Mouse (Mus musculus): Measurements from ENCODE around the gene Ogfod1. TPM values are rescaled to one million over a fixed set of nuclear protein-coding genes. Genes with fewer than 3 reads are reported as not detected.
A peak's percentile ranks its signal among the peaks of the same experiment; 100 is the strongest.
"Not testable (repeated sequence)": the region's sequence is repeated elsewhere in the genome, so short reads cannot be mapped to it uniquely, and the experiment has no call there.

Gene Ogfod1
- polyA plus RNA-seq, 1 experiment from 2014 or later = 16.9 TPM

DNA sequence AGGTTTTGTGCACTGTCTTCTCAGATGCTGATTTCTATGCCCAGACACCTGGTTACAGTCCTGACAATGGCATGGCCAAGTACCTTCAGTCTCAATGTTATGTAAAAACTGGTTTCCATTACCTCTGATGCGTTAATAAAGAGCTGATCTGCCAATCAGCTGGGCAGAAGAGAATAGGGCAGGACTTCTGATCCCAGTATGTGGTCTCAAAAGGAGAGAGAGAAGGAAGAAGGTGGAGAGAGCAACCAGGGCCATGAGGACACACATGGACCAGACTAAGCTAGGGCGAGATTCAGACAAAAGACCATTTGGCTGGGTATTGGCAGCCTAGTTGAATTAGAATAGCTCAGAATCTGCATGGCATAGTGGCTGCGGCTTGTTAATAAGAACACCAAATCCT, 3.4 kb upstream of the Ogfod1 start:
- H3K4me3 ChIP-seq = no peak overlapping the region
- no peaks in the 10 kb centered on the region for H3K27me3 ChIP-seq
- H3K9ac ChIP-seq = 0 out of 2 replicates have a peak overlapping the region, but pooled peaks have one; percentile 49
- peaks cover 26% of the 10 kb centered on the region for H3K36me3 ChIP-seq
- peaks cover 37% of the 10 kb centered on the region for H3K4me1 ChIP-seq (replicated peaks)
- no peaks in the 10 kb centered on the region for H3K9me3 ChIP-seq
- H3K27ac ChIP-seq = no peak overlapping the region
- ATAC-seq (ENCODE audit: low FRiP score) = no peak
- H3K4me2 ChIP-seq = no peak overlapping the region
- WGBS = 39% methylated on average over 3 of the region's 3 CpGs

DNA sequence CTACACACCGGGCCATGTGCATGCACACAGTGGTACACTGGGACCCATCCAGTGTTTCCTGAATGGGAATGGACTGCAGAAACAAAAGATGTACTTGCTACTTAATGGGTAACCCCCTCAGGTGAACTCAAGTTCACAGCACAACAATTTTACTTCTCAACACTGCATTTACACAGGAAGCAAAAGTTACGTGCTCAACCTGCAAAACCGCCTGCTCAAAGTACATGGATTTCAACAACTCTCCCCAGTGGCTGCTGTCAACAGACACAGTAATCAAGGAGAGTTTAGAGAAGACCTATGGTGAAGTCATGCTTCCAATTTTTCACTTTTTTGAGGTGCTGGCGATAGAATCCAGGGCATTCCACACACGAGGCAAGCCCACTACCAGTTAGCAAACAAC, 1.8 kb upstream of the Ogfod1 start:
- H3K36me3 ChIP-seq = peaks cover 13% of the 10 kb centered on the region
- H3K4me1 ChIP-seq (replicated peaks) = peaks cover 39% of the 10 kb centered on the region
- H3K9me3 ChIP-seq = no peaks in the 10 kb centered on the region
- no peak overlapping the region for H3K27ac ChIP-seq
- no peak for ATAC-seq (ENCODE audit: low FRiP score)
- H3K4me2 ChIP-seq = peak overlapping the region; percentile 92
- peak overlapping the region; percentile 63 for H3K9ac ChIP-seq
- 69% methylated on average over 5 of the region's 5 CpGs for WGBS
- H3K27me3 ChIP-seq = no peaks in the 10 kb centered on the region
- peak overlapping the region; percentile 81; the same call in 1 of the 2 replicates for H3K4me3 ChIP-seq

DNA sequence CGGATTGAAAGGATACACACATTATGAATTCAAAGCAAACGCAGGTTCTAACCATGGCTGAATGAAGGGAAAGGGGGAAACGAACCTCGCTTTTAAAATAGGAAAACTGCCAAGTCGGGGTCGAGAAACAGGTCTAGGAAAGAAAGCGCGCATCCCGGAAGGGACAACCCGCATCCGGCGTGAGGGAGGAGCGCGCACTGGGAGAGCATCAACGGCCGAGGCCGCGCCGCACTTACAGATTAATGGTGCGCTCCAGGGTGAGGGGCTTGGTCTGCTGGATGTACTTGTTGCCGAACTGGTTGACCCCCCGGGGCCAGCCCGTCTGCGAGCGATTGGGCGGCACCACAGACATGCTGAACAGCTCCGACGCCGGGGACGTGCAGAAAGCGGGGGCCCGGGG, 457 bp upstream of the Ogfod1 start:
- Histone ChIP-seq H3K4me1 (replicated peaks) (peaks cover 39% of the 10 kb centered on the region), H3K27ac (peak overlapping the region; percentile 80), H3K4me2 (peak overlapping the region; percentile 92), H3K4me3 (peak overlapping the region; percentile 81), H3K9ac (peak overlapping the region; percentile 80)
- H3K27me3 ChIP-seq, H3K9me3 ChIP-seq, H3K36me3 ChIP-seq: not testable (repeated sequence)
- ATAC-seq (ENCODE audit: low FRiP score) = peak; percentile 91
- under 1% methylated on average over 22 of the region's 32 CpGs for WGBS

DNA sequence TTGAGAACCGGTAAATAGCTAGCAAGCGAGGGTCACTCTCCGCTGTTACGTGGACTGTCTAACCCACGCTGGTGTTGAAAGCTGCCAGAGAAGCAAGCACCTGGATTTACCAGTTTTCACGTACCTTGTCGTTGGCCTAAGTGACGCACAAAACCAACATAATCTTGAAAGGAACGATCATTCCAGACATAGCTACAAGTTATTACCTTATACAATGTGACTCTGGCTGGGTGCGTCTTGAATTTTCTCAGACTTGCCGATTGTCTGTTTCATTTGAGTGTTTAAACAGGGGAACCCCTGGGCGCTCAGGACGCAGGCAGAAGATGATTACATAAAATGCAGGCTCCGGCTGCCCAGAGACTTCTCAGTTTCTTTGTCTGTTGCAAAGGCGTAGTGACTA, 808 bp downstream of the Ogfod1 start:
- H3K4me3 ChIP-seq = peak overlapping the region; percentile 81
- H3K9me3 ChIP-seq = no peaks in the 10 kb centered on the region
- H3K4me1 ChIP-seq (replicated peaks) = peaks cover 39% of the 10 kb centered on the region
- peak overlapping the region; percentile 83 for H3K9ac ChIP-seq
- no peak for ATAC-seq (ENCODE audit: low FRiP score)
- 12% methylated on average over 15 of the region's 15 CpGs for WGBS
- no peaks in the 10 kb centered on the region for H3K27me3 ChIP-seq
- H3K27ac ChIP-seq = 0 out of 2 replicates have a peak overlapping the region, but pooled peaks have one; percentile 69
- H3K4me2 ChIP-seq = peak overlapping the region; percentile 78
- H3K36me3 ChIP-seq = peaks cover 8% of the 10 kb centered on the region; the same call in 1 of the 2 replicates

DNA sequence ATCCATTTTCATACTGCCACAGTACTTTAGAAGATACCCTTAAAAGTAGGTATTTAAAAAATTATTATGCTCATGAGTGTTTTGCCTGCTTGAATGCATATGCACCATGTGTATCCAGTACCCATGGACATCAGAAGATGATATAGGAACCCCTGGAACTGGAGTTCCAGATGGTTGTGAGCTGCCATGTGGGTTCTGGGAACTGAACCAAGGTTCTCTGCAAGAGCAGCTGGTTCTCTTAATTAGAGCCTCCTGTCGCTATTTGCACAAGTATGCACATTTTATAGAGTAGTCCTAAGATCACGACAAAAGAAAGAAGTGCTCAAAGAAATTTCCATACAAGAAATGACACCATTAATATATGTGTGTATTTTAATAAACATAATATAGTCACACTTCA, 10.8 kb downstream of the Ogfod1 start:
- H3K4me3 ChIP-seq = no peak overlapping the region
- H3K27ac ChIP-seq = no peak overlapping the region
- no peaks in the 10 kb centered on the region for H3K27me3 ChIP-seq
- H3K9me3 ChIP-seq = no peaks in the 10 kb centered on the region
- H3K4me1 ChIP-seq (replicated peaks) = no peaks in the 10 kb centered on the region
- no peak overlapping the region for H3K9ac ChIP-seq
- no peak for ATAC-seq (ENCODE audit: low FRiP score)
- peaks cover 31% of the 10 kb centered on the region for H3K36me3 ChIP-seq
- WGBS = 86% methylated on average over 2 of the region's 2 CpGs
- no peak overlapping the region for H3K4me2 ChIP-seq

DNA sequence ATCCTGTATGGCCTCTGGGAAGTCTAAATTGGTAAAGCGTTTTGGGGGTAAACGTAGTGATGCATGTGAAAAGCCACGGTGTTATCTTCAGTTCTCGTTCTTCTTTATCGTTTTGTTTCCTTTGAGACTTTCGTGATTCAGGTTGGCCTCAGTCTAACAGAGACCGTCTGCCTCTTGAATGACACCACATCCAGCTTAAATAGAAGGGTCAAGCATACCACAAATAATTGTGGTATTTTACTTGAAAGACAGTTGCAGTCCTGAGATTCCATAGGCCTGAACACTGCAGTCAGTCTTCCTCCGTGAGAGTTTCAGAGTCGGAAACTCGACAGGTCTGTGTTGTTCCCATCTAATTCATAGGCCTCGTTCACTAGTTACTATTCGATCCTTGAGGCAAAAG, 15.7 kb downstream of the Ogfod1 start:
- Histone ChIP-seq H3K4me1 (replicated peaks) (no peaks in the 10 kb centered on the region), H3K9ac (no peak overlapping the region), H3K27me3 (no peaks in the 10 kb centered on the region), H3K9me3 (no peaks in the 10 kb centered on the region), H3K4me2 (no peak overlapping the region), H3K4me3 (no peak overlapping the region), H3K27ac (no peak overlapping the region), H3K36me3 (peaks cover 65% of the 10 kb centered on the region)
- WGBS = 91% methylated on average over 12 of the region's 12 CpGs
- no peak for ATAC-seq (ENCODE audit: low FRiP score)

DNA sequence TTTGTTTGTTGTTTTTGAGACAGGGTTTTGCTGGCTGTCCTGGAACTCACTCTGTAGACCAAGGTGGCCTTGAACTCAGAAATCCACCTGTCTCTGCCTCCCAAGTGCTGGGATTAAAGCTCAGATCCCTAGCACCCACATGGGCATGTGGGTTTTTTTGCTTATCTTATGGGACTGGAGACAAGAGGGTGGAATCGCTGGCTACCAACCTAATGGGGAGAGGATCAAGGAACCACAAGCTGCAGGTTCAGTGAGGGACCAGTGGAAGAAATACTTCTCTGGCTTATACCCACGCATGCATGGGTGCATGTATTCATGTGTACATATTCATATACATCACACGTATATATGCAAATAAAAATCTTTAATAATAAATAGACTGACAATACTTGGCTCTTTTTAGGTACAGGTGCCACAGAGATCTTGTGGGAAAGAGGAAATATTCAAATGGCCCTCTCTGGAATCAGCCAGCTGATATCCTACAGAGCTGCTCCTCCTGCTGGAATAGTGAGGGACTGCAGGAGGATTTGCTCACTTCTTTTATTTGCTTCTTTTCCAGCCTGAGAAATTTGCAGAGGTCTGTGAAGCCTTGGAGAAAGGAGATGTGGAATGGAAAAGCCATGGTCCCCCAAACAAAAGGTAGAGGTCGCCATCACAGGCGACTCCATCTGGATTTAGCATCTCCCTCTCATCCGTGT, 20.3 kb downstream of the Ogfod1 start:
- peaks cover 83% of the 10 kb centered on the region for H3K36me3 ChIP-seq
- no peaks in the 10 kb centered on the region for H3K9me3 ChIP-seq
- H3K9ac ChIP-seq = no peak overlapping the region
- WGBS = 59% methylated on average over 6 of the region's 6 CpGs
- H3K4me1 ChIP-seq (replicated peaks) = no peaks in the 10 kb centered on the region
- H3K27me3 ChIP-seq = no peaks in the 10 kb centered on the region
- no peak overlapping the region for H3K27ac ChIP-seq
- no peak for ATAC-seq (ENCODE audit: low FRiP score)
- H3K4me2 ChIP-seq = no peak overlapping the region
- no peak overlapping the region for H3K4me3 ChIP-seq

DNA sequence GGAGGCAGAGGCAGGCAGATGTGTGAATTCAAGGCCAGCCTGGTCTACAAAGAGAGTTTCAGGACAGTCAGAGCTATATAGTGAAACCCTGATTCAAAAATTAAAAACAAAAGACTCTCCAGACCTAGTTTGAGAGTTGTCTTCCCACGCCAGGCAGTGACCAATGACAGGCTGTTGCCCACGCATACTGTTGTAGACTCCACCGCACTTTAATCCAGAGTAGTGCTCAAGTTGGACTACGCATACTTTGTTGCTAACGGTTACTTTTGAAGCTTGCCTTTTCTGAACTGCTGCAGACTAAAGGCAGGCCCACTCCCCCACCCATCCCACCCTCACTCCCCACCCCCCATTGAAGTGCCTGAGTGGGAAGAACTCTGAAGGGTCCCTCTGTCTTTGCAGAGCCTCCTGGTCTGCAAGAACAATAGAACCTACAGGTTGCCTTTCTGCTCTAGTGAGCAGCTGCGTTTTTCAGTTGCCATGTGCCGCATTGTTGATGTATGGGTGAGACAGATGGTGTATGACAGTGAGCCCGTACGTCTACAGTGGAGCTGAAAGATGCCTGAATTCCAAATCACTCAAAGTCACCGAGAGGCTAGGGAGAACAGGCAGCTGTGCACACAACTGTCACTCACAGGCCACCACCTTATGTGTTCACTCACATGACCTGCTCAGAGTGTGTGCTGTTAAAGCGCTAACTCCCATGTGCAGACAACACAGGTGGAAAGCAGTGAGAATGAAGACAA, 29.3 kb downstream of the Ogfod1 start:
- 20% methylated on average over 11 of the region's 11 CpGs for WGBS
- no peaks in the 10 kb centered on the region for H3K27me3 ChIP-seq
- no peak overlapping the region for H3K4me2 ChIP-seq
- H3K36me3 ChIP-seq = peaks cover 67% of the 10 kb centered on the region
- H3K9ac ChIP-seq = no peak overlapping the region
- ATAC-seq (ENCODE audit: low FRiP score) = peak; percentile 85
- H3K27ac ChIP-seq = peak overlapping the region; percentile 26; the same call in 1 of the 2 replicates
- no peaks in the 10 kb centered on the region for H3K9me3 ChIP-seq
- H3K4me1 ChIP-seq (replicated peaks) = peaks cover 9% of the 10 kb centered on the region
- H3K4me3 ChIP-seq = no peak overlapping the region

DNA sequence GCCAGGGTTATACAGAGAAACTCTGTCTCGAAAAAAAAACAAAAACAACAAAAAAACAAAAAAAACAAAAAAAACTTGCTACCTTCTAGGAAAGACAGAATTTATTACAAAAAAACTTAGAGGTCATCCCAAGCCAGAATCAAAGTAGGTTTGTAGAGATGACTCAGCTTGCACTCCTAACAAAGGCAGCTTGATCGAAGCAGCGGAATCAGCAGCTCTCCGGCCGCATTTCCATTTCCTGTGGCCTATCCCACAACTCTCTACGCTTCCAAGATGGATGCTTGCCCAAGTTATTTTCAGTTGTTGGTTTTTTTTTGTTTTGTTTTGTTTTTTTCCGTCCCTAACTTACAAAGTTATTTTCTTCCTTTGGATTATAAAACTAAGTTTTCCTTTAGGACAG, 31.8 kb downstream of the Ogfod1 start:
- Histone ChIP-seq H3K9ac (no peak overlapping the region), H3K27ac (no peak overlapping the region), H3K9me3 (no peaks in the 10 kb centered on the region), H3K4me1 (replicated peaks) (peaks cover 9% of the 10 kb centered on the region), H3K27me3 (no peaks in the 10 kb centered on the region), H3K4me3 (no peak overlapping the region), H3K4me2 (no peak overlapping the region), H3K36me3 (peaks cover 59% of the 10 kb centered on the region)
- 95% methylated on average over 7 of the region's 7 CpGs for WGBS
- ATAC-seq (ENCODE audit: low FRiP score) = no peak

DNA sequence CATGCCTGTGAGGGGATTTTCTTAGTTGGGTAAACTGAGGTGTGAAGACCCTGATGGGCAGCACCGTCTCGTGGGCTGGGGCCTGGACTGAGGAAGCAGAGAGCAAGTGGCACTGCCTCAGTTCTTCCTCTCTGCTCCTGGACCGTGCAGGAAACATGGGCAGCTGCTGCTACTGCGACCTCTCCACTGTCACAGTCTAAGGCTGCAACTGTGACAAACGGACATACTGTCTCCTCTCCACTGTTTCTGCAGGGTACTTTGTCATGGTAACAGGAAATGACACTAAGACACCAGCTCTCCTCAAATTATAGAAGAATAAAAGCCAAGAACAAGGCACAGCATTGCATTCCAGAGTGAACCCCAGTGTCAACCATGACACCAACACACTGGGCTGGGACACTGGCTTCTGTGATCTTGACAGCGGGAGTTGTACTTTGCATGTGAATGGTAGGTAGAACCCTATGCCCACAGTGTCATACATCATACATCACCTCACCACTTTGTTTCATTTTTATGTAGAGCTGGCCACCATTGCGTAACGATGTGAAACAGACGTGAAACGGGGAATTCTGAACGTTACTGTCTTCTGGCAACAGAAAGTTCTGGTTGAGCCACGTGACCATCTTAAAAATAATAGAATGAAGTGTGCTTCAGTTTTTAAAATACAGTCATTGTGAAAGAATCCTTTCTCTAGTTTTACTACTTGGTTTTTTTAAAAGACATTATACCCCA, 39.6 kb downstream of the Ogfod1 start:
- H3K9me3 ChIP-seq = no peaks in the 10 kb centered on the region
- H3K36me3 ChIP-seq = peaks cover 83% of the 10 kb centered on the region
- H3K4me3 ChIP-seq = no peak overlapping the region
- H3K27ac ChIP-seq = no peak overlapping the region
- H3K27me3 ChIP-seq = no peaks in the 10 kb centered on the region
- no peak for ATAC-seq (ENCODE audit: low FRiP score)
- WGBS = 72% methylated on average over 12 of the region's 12 CpGs
- no peaks in the 10 kb centered on the region for H3K4me1 ChIP-seq (replicated peaks)
- H3K4me2 ChIP-seq = no peak overlapping the region
- no peak overlapping the region for H3K9ac ChIP-seq

DNA sequence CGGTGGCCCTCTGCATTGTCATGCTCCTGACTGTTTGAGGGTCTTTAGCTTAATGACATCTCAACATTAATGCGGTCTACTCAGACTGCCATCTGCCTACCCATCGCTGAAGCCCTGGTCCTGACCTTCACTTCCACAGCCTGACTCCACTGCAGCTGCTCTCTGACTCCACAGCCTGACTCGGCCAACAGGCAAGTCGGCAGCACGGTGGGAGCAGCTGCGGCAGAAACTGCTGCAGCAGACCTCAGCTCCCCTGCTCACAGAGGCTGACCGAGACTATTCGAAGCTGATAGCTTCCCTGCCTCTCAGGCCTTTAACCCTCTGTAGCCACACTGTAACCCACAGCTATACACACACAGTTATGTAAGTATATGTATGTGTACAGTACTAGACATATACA, 51.0 kb downstream of the Ogfod1 start:
- no peak overlapping the region for H3K4me3 ChIP-seq
- H3K9me3 ChIP-seq = no peaks in the 10 kb centered on the region
- no peaks in the 10 kb centered on the region for H3K27me3 ChIP-seq
- WGBS = 73% methylated on average over 9 of the region's 9 CpGs
- peaks cover 43% of the 10 kb centered on the region for H3K36me3 ChIP-seq
- no peak for ATAC-seq (ENCODE audit: low FRiP score)
- no peak overlapping the region for H3K9ac ChIP-seq
- no peaks in the 10 kb centered on the region for H3K4me1 ChIP-seq (replicated peaks)
- no peak overlapping the region for H3K4me2 ChIP-seq
- no peak overlapping the region for H3K27ac ChIP-seq

DNA sequence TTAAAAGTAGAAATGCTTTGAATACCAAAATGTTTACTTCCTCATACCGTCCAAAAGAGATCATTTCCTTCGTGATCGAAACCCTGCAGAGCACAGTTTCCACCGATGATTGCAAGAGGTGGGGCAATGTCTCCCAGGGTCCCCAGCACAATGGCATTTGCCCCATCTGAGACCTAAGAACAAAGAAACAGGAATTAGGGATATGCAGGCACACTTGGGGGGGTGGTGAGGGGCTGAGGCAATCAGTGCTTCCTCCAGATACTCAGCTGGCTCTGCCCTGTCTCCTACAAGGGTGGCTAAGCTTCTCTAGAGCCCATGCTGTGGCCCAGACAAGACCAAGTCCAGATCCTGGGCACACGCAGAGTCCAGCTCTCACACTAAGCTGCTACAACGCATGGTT, 52.7 kb downstream of the Ogfod1 start:
- no peak overlapping the region for H3K4me2 ChIP-seq
- no peaks in the 10 kb centered on the region for H3K9me3 ChIP-seq
- H3K27me3 ChIP-seq = no peaks in the 10 kb centered on the region
- ATAC-seq (ENCODE audit: low FRiP score) = no peak
- WGBS = 68% methylated on average over 6 of the region's 6 CpGs
- no peaks in the 10 kb centered on the region for H3K4me1 ChIP-seq (replicated peaks)
- H3K4me3 ChIP-seq = no peak overlapping the region
- 0 out of 2 replicates have a peak overlapping the region, but pooled peaks have one; percentile 35 for H3K9ac ChIP-seq
- peaks cover 41% of the 10 kb centered on the region for H3K36me3 ChIP-seq
- no peak overlapping the region for H3K27ac ChIP-seq
